Mouse (Mus musculus) kidney, embryonic 14.5 days (tissue): ENCODE results near the gene Napsa. TPM values are rescaled to one million over a fixed set of nuclear protein-coding genes. Genes with fewer than 3 reads are reported as not detected.

Source experiments
- ATAC-seq: fragments of 200-750 bp; cut with Nextera tagmentation; 2 replicates; pipeline ENCODE4 v1.8.0; 2017; ENCODE audit warnings: moderate number of reproducible peaks, mild to moderate bottlenecking, moderate TSS enrichment, moderate library complexity; ENCODE audit not compliant: low FRiP score, low TSS enrichment
- H3K27ac ChIP-seq: fragments of 300-500 bp; sonication (generic); 2 replicates; pipeline ENCODE4 v1.5.1; 2014; ENCODE audit warnings: low read depth, mild to moderate bottlenecking, low read length, moderate library complexity, mixed read lengths
- H3K27me3 ChIP-seq: fragments of 300-500 bp; sonication (generic); 2 replicates; pipeline ENCODE4 v1.6.1; 2014; ENCODE audit warnings: mild to moderate bottlenecking, low read length; ENCODE audit not compliant: control insufficient read depth, insufficient read depth
- H3K36me3 ChIP-seq: fragments of 300-500 bp; sonication (generic); 2 replicates; pipeline ENCODE4 v1.6.1; 2014; ENCODE audit warnings: low read length, mixed read lengths; ENCODE audit not compliant: control insufficient read depth, insufficient read depth
- H3K4me1 ChIP-seq: fragments of 300-500 bp; sonication (generic); 2 replicates; pipeline ENCODE4 v1.6.1; 2014; ENCODE audit warnings: low read length, mixed read lengths; ENCODE audit not compliant: control insufficient read depth, insufficient read depth
- H3K4me2 ChIP-seq: fragments of 300-500 bp; sonication (generic); replicated peaks from 2 replicates; pipeline ENCODE4 v1.6.1; 2014; ENCODE audit warnings: low read depth, mild to moderate bottlenecking, low read length
- H3K4me3 ChIP-seq: fragments of 300-500 bp; sonication (generic); 2 replicates; pipeline ENCODE4 v1.5.1; 2014; ENCODE audit warnings: mild to moderate bottlenecking, low read length
- H3K9ac ChIP-seq: fragments of 300-500 bp; sonication (generic); 2 replicates; pipeline ENCODE4 v1.6.1; 2014; ENCODE audit warnings: low read depth, mild to moderate bottlenecking, low read length, moderate library complexity
- H3K9me3 ChIP-seq: fragments of 300-500 bp; sonication (generic); 2 replicates; pipeline ENCODE4 v1.6.1; 2016; ENCODE audit warnings: low read length; ENCODE audit not compliant: control insufficient read depth
- WGBS: fragments of 180-500 bp; shearing (Covaris S2); extraction: QIAGEN DNeasy Blood & Tissue Kit; methylation state at CpG from one replicate; pipeline ENCODE4 v1.1.7; 2014; 5-methylcytosine and 5-hydroxymethylcytosine counted together
- polyA plus RNA-seq: library from polyadenylated mRNA; unstranded; fragments of >200 nt; fragmentation: Nextera tagmentation; extraction: Ambion mirVana; gene quantifications from 2 replicates; pipeline ENCODE4 v1.2.1, GENCODE M21; 2014

The Napsa gene
- polyA plus RNA-seq, 1 experiment from 2014 or later = 7.0 TPM

- H3K27me3 ChIP-seq = no peaks in the 10 kb centered on the region
- no peak overlapping the region for H3K9ac ChIP-seq
- peaks cover 27% of the 10 kb centered on the region for H3K36me3 ChIP-seq
- no peaks in the 10 kb centered on the region for H3K9me3 ChIP-seq
- H3K4me3 ChIP-seq = no peak overlapping the region
- no peak overlapping the region for H3K4me2 ChIP-seq
- ATAC-seq = no peak
- 93% methylated on average over 23 of the region's 23 CpGs for WGBS
- H3K27ac ChIP-seq = no peak overlapping the region
- H3K4me1 ChIP-seq = peaks cover 4% of the 10 kb centered on the region
Observed at GRCm38 (mm10) chr7:44549621-44550408, 22.4 kb upstream of the Napsa start.

GRCm38 (mm10) chr7:44550409-44550678 is 21.8 kb upstream of the Napsa start:
- Histone ChIP-seq H3K9ac (no peak overlapping the region), H3K4me1 (peaks cover 4% of the 10 kb centered on the region), H3K4me3 (no peak overlapping the region), H3K36me3 (peaks cover 27% of the 10 kb centered on the region), H3K4me2 (no peak overlapping the region), H3K9me3 (no peaks in the 10 kb centered on the region), H3K27ac (no peak overlapping the region), H3K27me3 (no peaks in the 10 kb centered on the region)
- no peak for ATAC-seq
- WGBS = 95% methylated on average over 12 of the region's 12 CpGs

- peaks cover 27% of the 10 kb centered on the region for H3K36me3 ChIP-seq
- no peak overlapping the region for H3K4me2 ChIP-seq
- peaks cover 4% of the 10 kb centered on the region for H3K4me1 ChIP-seq
- ATAC-seq = no peak
- WGBS = 95% methylated on average over 21 of the region's 21 CpGs
- H3K9ac ChIP-seq = no peak overlapping the region
- H3K27me3 ChIP-seq = no peaks in the 10 kb centered on the region
- H3K9me3 ChIP-seq = no peaks in the 10 kb centered on the region
- H3K27ac ChIP-seq = no peak overlapping the region
- no peak overlapping the region for H3K4me3 ChIP-seq
Observed at GRCm38 (mm10) chr7:44551301-44551700, 20.9 kb upstream of the Napsa start.

- H3K4me2 ChIP-seq = no peak overlapping the region
- no peaks in the 10 kb centered on the region for H3K27me3 ChIP-seq
- H3K9ac ChIP-seq = no peak overlapping the region
- H3K4me3 ChIP-seq = no peak overlapping the region
- H3K9me3 ChIP-seq = no peaks in the 10 kb centered on the region
- H3K4me1 ChIP-seq = peaks cover 4% of the 10 kb centered on the region
- WGBS = 87% methylated on average over 22 of the region's 22 CpGs
- H3K36me3 ChIP-seq = peaks cover 27% of the 10 kb centered on the region
- no peak for ATAC-seq
- H3K27ac ChIP-seq = no peak overlapping the region
Observed at GRCm38 (mm10) chr7:44551731-44552130, 20.4 kb upstream of the Napsa start.

GRCm38 (mm10) chr7:44552141-44552908 is 19.9 kb upstream of the Napsa start:
- Histone ChIP-seq H3K36me3 (peaks cover 27% of the 10 kb centered on the region), H3K27me3 (no peaks in the 10 kb centered on the region), H3K4me2 (peak overlapping the region; percentile 63), H3K4me1 (peaks cover 4% of the 10 kb centered on the region), H3K9ac (no peak overlapping the region), H3K27ac (no peak overlapping the region), H3K4me3 (peak overlapping the region; percentile 63; the same call in 1 of the 2 replicates), H3K9me3 (no peaks in the 10 kb centered on the region)
- ATAC-seq = no peak
- 88% methylated on average over 30 of the region's 31 CpGs for WGBS

- peak; percentile 79 for ATAC-seq
- Histone ChIP-seq H3K4me1 (no peaks in the 10 kb centered on the region), H3K9ac (peak overlapping the region; percentile 64; the same call in 1 of the 2 replicates), H3K27me3 (no peaks in the 10 kb centered on the region), H3K4me2 (peak overlapping the region; percentile 63), H3K9me3 (no peaks in the 10 kb centered on the region), H3K36me3 (peaks cover 27% of the 10 kb centered on the region), H3K27ac (peak overlapping the region; percentile 96), H3K4me3 (peak overlapping the region; percentile 63)
- 1% methylated on average over 32 of the region's 32 CpGs for WGBS
Observed at GRCm38 (mm10) chr7:44553196-44553764, 18.9 kb upstream of the Napsa start.

- Histone ChIP-seq H3K36me3 (peaks cover 27% of the 10 kb centered on the region), H3K27me3 (no peaks in the 10 kb centered on the region), H3K9ac (peak within 1 kb of the TSS; percentile 64; the same call in 1 of the 2 replicates), H3K27ac (peak within 1 kb of the TSS; percentile 96), H3K4me2 (peak within 1 kb of the TSS; percentile 63), H3K9me3 (no peaks in the 10 kb centered on the region), H3K4me3 (peak within 1 kb of the TSS; percentile 63), H3K4me1 (no peaks in the 10 kb centered on the region)
- under 1% methylated on average over 22 of the region's 22 CpGs for WGBS
- peak; percentile 71 for ATAC-seq
Observed at GRCm38 (mm10) chr7:44553826-44554225, 18.4 kb upstream of the Napsa start, which contains the start of gene Nr1h2. TSS of gene Nr1h2 (minus strand) at chr7:44553951.

- Histone ChIP-seq H3K27me3 (no peaks in the 10 kb centered on the region), H3K27ac (no peak overlapping the region), H3K9ac (no peak overlapping the region), H3K36me3 (no peaks in the 10 kb centered on the region), H3K4me3 (no peak overlapping the region), H3K4me1 (no peaks in the 10 kb centered on the region), H3K9me3 (no peaks in the 10 kb centered on the region), H3K4me2 (no peak overlapping the region)
- ATAC-seq = no peak
- WGBS = 58% methylated on average over 2 of the region's 2 CpGs
Observed at GRCm38 (mm10) chr7:44557629-44558028, 14.6 kb upstream of the Napsa start.
